Mouse (Mus musculus) bone marrow, adult 2 months (tissue): ENCODE measurements around the gene Eif4b.

Experiments used
- CTCF ChIP-seq: fragments of 200-500 bp; IDR thresholded peaks from 2 replicates; pipeline ENCODE4 v1.5.1; 2011; ENCODE audit warnings: low read length, control low read depth; ENCODE audit not compliant: control insufficient read depth, insufficient read depth
- POLR2A ChIP-seq: fragments of 200-500 bp; IDR thresholded peaks from 2 replicates; pipeline ENCODE4 v1.6.1; 2011; ENCODE audit warnings: low read depth, mild to moderate bottlenecking, control low read depth, low read length, borderline replicate concordance; ENCODE audit not compliant: control insufficient read depth

- TF ChIP-seq CTCF (no peak), POLR2A (no peak)
These were observed 69.6 kb downstream of the Eif4b start for GRCm38 (mm10) chr15:102142914-102143912.
